Mouse (Mus musculus): ENCODE data around the gene Abhd17a.

Abhd17a gene

GRCm38 (mm10) chr10:80545590-80545989 lies 44.6 kb downstream of the Abhd17a start:
- no peak for DNase-seq

GRCm38 (mm10) chr10:80543873-80544272 lies 46.3 kb downstream of the Abhd17a start:
- no peak for DNase-seq

GRCm38 (mm10) chr10:80539493-80539892 lies 50.6 kb downstream of the Abhd17a start:
- DNase-seq, result no peak

DNA sequence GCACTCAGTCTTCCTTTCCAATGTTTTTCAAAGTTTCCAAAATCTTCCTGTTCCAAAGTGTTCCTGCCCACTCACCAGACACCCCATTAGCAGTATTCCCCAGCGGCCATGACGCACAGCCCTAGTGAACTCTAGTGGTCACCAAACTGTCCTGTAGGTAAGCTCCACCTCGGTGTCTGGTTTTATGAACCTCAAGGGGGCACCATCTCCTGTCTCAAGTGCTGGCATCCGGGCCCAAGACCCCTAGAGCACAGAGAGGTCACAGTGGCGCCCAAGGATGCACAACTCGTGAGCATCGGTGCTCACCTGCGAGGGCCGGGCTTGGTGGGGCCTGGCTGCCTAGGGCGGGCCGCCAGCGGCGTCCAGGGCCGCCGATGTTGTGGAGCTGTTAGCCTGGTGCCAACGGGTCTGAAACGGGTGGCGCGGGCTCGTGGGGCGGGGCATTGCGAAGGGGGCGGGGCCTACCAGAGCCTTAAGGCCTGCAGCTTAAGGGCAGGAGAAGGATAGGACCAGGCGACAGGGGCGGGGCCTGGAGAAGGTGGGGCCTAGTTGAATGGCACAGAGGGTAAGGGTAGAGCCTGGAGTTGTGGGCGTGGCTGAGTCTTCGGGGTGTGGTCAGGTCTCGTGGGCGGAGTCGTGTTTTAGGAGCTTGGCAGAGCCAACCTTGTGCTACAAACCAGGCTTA lies 51.3 kb downstream of the Abhd17a start, which contains the start of gene Atp8b3:
Gene Atp8b3, minus strand, starts transcription at position 415 of the 685 bp plus-strand sequence.
- DNase-seq, result no peak

DNA sequence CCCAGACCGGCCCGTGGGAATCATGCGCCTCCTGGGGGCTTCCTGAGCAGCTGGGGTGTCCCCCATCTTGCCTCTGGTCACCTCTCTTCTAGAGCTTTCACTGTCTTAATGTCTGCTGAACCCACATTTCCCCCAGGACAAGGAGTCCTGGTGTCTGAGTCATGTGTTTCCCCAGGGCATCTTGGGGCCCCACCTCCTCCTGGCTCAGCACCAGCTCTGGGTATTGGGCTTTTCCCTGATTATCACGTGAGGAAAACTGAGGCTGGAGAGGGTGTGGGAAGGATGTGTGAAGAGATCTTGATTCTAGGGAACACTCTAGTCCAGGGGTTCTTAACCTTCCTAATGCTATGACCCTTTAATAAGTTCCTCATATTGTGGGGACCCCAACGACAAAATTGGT lies 52.0 kb downstream of the Abhd17a start:
- no peak for DNase-seq

DNA sequence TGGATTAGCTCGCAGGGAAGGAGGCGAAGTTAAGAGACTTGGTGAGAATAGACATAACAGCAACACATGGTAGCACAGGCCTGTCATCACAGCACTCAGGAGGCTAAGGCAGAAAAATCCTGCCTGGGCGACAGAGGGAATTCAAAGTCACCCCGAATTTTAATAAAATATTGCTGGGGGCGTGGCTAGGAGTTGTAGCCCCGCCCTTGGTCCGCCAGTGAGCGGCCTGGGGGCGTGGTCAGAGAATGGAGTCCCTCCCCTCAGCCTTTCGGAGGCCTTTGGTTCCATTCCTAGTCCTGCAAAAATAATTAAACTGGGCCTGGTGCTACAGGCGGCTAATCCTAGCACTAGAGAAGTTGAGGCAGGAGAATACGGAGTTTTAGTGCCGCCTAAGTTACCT lies 54.4 kb downstream of the Abhd17a start:
- DNase-seq, result no peak

DNA sequence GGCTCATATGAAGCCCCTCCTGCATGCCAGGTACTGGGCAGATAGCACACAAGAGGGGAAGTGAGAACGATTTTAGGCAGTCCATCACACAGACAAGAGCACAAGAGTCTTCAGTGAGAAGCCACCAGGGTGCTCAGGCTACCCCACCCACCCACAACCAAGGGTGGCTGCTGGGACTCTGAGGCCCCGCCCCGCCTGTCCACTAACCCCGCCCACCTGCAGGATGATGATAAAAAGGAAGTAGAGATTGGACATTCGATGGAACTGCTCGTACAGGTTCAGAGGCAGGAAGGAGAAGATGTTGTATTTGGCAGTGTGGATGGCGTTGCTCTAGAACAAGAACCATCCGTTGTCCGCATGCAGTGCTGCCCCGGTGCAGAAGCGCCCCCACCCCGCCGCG lies 55.1 kb downstream of the Abhd17a start:
- DNase-seq, result no peak

- DNase-seq, result no peak
Observed at GRCm38 (mm10) chr10:80533704-80534103, 56.4 kb downstream of the Abhd17a start.
